Mouse (Mus musculus) gastrocnemius, postnatal 25 days (tissue): Measurements from ENCODE around the gene Vps4b. TPM values are rescaled to one million over a fixed set of nuclear protein-coding genes. Genes with fewer than 3 reads are reported as not detected.
"Not testable (repeated sequence)": the region's sequence is repeated elsewhere in the genome, so short reads cannot be mapped to it uniquely, and the experiment has no call there.

Source experiments
- DNase-seq: peaks from one replicate; pipeline ENCODE4 v3.0.0; 2022
- total RNA-seq, 2 experiments: library from RNA; stranded (reverse); gene quantifications; 1 replicate in 1 of 2; 2 replicates in 1 of 2; pipeline ENCODE4 v1.2.3; 2021

Vps4b gene
- total RNA-seq, 2 experiments from 2014 or later = 16.7 to 20.1 TPM

- DNase-seq = no peak
Observed at GRCm38 (mm10) chr1:106752013-106752412, 44.5 kb downstream of the Vps4b start.

- DNase-seq = no peak
Observed at GRCm38 (mm10) chr1:106750656-106751055, 45.9 kb downstream of the Vps4b start.

GRCm38 (mm10) chr1:106748555-106749315 lies 47.8 kb downstream of the Vps4b start:
- DNase-seq = no peak

- DNase-seq = no peak
Observed at GRCm38 (mm10) chr1:106742980-106743379, 53.5 kb downstream of the Vps4b start.

- DNase-seq = no peak
Observed at GRCm38 (mm10) chr1:106740735-106741134, 55.8 kb downstream of the Vps4b start.

GRCm38 (mm10) chr1:106739810-106740209 lies 56.7 kb downstream of the Vps4b start:
- DNase-seq = no peak

GRCm38 (mm10) chr1:106738092-106738491 lies 58.4 kb downstream of the Vps4b start:
- no peak for DNase-seq

GRCm38 (mm10) chr1:106736211-106736610 lies 60.3 kb downstream of the Vps4b start:
- no peak for DNase-seq

GRCm38 (mm10) chr1:106735586-106735985 lies 60.9 kb downstream of the Vps4b start:
- DNase-seq = no peak

- no peak for DNase-seq
Observed at GRCm38 (mm10) chr1:106722061-106722460, 74.5 kb downstream of the Vps4b start.

- not testable (repeated sequence) for DNase-seq
Observed at GRCm38 (mm10) chr1:106717736-106718135, 78.8 kb downstream of the Vps4b start.

GRCm38 (mm10) chr1:106717071-106717601 lies 79.4 kb downstream of the Vps4b start:
- DNase-seq = no peak

- DNase-seq = no peak
Observed at GRCm38 (mm10) chr1:106716141-106716540, 80.4 kb downstream of the Vps4b start.

GRCm38 (mm10) chr1:106715111-106716083 lies 81.1 kb downstream of the Vps4b start:
- DNase-seq = no peak

- DNase-seq = no peak
Observed at GRCm38 (mm10) chr1:106714530-106714981, 82.0 kb downstream of the Vps4b start.

Other genes starting within 250 kb of the Vps4b start
- 1 to 10 TPM; 1.6 to 1.7 TPM for gene Bcl2, start 82.5 kb downstream of the Vps4b start, total RNA-seq
- 1 to 10 TPM; 3.7 to 4.8 TPM for gene Kdsr, start 37.0 kb downstream of the Vps4b start, total RNA-seq
- gene Serpinb5, start 64.4 kb upstream of the Vps4b start, total RNA-seq = not detected
- not detected for gene Serpinb12, start 137.7 kb upstream of the Vps4b start, total RNA-seq
- not detected for gene Serpinb13, start 184.3 kb upstream of the Vps4b start, total RNA-seq